Mouse (Mus musculus): ENCODE measurements around the gene Nat8l.

DNA sequence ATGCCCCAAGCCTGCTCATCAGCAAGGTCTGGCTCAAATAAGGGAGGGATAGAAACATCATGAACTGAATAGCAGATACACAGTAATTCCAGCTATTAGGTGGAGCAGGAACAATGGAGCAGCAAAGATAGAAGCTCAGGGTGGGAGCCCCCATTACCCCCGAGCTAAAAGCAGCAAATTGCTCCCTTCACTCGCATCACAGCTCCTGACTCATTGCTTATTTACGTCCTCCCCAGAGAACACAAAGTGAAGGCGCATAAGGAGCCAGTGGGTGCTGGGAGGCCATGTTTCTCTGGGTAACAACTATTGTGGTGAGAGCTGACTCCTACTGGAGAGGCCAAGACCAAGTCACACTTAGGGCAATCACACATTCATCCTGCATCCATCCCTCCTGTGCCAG lies 34.3 kb downstream of the Nat8l start:
- no peak for TF ChIP-seq TAL1 (conservative IDR thresholded peaks at IDR 0.05; ENCODE audit: low read depth, low read length)
- no peak for TF ChIP-seq GATA2 (IDR thresholded peaks at IDR 0.05; ENCODE audit: borderline replicate concordance, low read depth, low read length)
- no peak for TF ChIP-seq CTCF (IDR thresholded peaks at IDR 0.05; ENCODE audit: low read depth, low read length)
- no peak for TF ChIP-seq GATA1 (IDR thresholded peaks at IDR 0.05; ENCODE audit: borderline replicate concordance, low read length)
- TF ChIP-seq POLR2AphosphoS5 (IDR thresholded peaks at IDR 0.05; ENCODE audit: insufficient replicate concordance, low read depth, low read length) = no peak

All from G1E (cell line).